Mouse (Mus musculus): ENCODE measurements at regions not wholly inside any gene's neighbourhood (a gene's known extent, or its start where the extent isn't known, plus 50 kb on each side); places are given as distances from the start of the nearest gene placed in this dataset.
A peak's percentile ranks its signal among the peaks of the same experiment; 100 is the strongest.

DNA sequence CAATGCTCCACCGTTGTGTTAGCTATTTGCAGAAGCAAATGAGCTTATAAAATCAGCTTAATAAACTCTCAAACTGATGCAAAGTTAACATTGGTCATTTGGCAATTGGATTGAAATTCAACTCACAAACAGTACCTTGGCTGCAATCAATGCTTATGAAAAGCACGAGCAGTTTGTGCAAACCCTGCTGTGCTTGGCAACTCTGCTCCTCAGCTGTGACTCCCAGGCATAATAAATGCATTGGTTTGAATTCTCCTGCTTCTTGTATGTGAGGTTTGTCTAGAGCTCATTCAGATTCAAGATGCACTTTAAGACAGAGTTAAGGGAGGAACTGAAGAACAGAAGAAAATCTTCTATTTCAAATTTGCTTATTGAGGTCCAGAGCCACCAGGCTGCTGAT is 553.2 kb upstream of the Marcks start:
- H3K27ac ChIP-seq (replicated peaks; ENCODE audit: low read depth, low read length): no peak overlapping the region
- no peaks in the 10 kb centered on the region for H3K27me3 ChIP-seq (ENCODE audit: control insufficient read depth, insufficient read depth, low read length)
- no peaks in the 10 kb centered on the region for H3K9me3 ChIP-seq (replicated peaks; ENCODE audit: control insufficient read depth, low read length)
- ATAC-seq (replicated peaks; ENCODE audit: insufficient number of reproducible peaks, low FRiP score, low TSS enrichment, low read depth): no peak
- no peaks in the 10 kb centered on the region for H3K4me1 ChIP-seq (ENCODE audit: control insufficient read depth, insufficient read depth, low read length)
- DNase-seq (ENCODE audit: low spot score): no peak
- H3K4me2 ChIP-seq (ENCODE audit: low read depth, low read length): no peak overlapping the region
- WGBS: 70% methylated on average over 2 of the region's 2 CpGs
- H3K36me3 ChIP-seq (replicated peaks; ENCODE audit: control insufficient read depth, insufficient read depth, low read depth, low read length): no peaks in the 10 kb centered on the region
- H3K4me3 ChIP-seq (ENCODE audit: low read depth, low read length): no peak overlapping the region
- H3K9ac ChIP-seq (replicated peaks; ENCODE audit: low read length): no peak overlapping the region

DNA sequence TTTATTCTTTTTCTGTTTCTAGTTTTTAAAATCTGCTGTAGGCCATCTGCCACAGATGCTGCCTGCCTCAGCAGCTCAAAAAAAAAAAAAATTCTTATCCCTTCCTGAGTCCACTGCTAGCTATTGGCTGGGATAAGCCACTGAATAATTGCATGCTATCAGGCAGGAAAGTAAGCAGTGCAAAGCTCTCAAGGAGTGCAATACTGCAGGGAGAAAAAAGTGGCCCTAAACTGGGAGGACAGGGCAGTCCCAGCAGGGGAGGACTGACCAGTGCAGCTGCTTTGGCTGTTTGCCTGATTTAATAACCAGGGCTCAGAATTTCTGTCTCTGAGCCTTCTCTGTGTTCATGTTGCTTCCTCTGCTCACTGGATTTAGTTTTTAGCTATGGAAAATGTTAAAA is 544.4 kb upstream of the Marcks start:
- Histone ChIP-seq H3K36me3 (replicated peaks; ENCODE audit: control insufficient read depth, insufficient read depth, low read depth, low read length) (no peaks in the 10 kb centered on the region), H3K27ac (replicated peaks; ENCODE audit: low read depth, low read length) (no peak overlapping the region)

DNA sequence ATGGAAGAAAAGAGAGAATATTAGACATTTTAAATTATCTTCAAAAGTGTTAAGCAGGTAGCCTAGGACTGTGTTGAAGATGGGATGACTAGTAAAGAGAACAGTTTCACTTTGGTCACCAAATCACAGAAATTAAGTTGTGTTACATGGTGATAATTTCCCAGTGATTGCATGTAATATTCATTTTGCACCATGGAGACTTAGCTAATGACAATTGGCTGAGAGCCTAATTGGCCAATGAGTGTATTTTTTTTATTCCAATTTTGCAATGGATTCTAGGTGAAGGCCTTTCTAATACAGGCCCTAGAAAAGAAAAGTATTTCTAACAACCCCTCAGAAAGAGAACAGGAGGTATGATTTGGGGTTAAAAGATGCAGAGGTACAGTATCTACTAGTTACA is 541.9 kb upstream of the Marcks start:
- ATAC-seq (replicated peaks; ENCODE audit: insufficient number of reproducible peaks, low FRiP score, low TSS enrichment, low read depth) (no peak), DNase-seq (ENCODE audit: low spot score) (no peak)
- Histone ChIP-seq H3K27me3 (ENCODE audit: control insufficient read depth, insufficient read depth, low read length) (no peaks in the 10 kb centered on the region), H3K27ac (replicated peaks; ENCODE audit: low read depth, low read length) (no peak overlapping the region), H3K9ac (replicated peaks; ENCODE audit: low read length) (no peak overlapping the region), H3K36me3 (replicated peaks; ENCODE audit: control insufficient read depth, insufficient read depth, low read depth, low read length) (no peaks in the 10 kb centered on the region), H3K4me2 (ENCODE audit: low read depth, low read length) (no peak overlapping the region), H3K4me3 (ENCODE audit: low read depth, low read length) (no peak overlapping the region), H3K9me3 (replicated peaks; ENCODE audit: control insufficient read depth, low read length) (no peaks in the 10 kb centered on the region), H3K4me1 (ENCODE audit: control insufficient read depth, insufficient read depth, low read length) (no peaks in the 10 kb centered on the region)

More for the DNA sequence above, 544.4 kb upstream of the Marcks start:
- no peak for DNase-seq (ENCODE audit: low spot score)
- H3K4me1 ChIP-seq (ENCODE audit: control insufficient read depth, insufficient read depth, low read length): no peaks in the 10 kb centered on the region
- no peak overlapping the region for H3K4me3 ChIP-seq (ENCODE audit: low read depth, low read length)
- no peaks in the 10 kb centered on the region for H3K27me3 ChIP-seq (ENCODE audit: control insufficient read depth, insufficient read depth, low read length)
- no peak for ATAC-seq (replicated peaks; ENCODE audit: insufficient number of reproducible peaks, low FRiP score, low TSS enrichment, low read depth)
- H3K9ac ChIP-seq (replicated peaks; ENCODE audit: low read length): no peak overlapping the region
- no peaks in the 10 kb centered on the region for H3K9me3 ChIP-seq (replicated peaks; ENCODE audit: control insufficient read depth, low read length)
- H3K4me2 ChIP-seq (ENCODE audit: low read depth, low read length): no peak overlapping the region

DNA sequence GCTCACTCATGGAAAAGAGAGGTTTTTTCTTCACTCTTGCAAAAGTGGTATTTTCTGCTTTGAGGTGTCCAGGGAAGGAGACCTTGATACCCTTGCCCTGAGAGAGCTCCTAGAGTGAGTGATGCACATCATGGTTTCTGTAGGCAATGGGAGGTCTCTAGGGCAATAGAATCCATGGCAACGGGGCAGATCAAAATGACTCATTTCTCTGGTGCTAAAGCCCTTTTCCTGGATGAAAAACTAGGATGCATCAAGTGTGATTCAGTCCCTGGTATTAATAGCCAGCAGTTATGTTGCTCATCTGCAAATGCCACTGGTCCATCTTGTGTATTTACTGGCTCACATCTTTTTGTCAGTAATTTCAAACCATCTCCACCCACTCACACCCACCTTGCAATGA is 539.1 kb upstream of the Marcks start:
- no peak for DNase-seq (ENCODE audit: low spot score)
- Histone ChIP-seq H3K36me3 (replicated peaks; ENCODE audit: control insufficient read depth, insufficient read depth, low read depth, low read length) (no peaks in the 10 kb centered on the region), H3K9ac (replicated peaks; ENCODE audit: low read length) (no peak overlapping the region), H3K27me3 (ENCODE audit: control insufficient read depth, insufficient read depth, low read length) (no peaks in the 10 kb centered on the region), H3K4me1 (ENCODE audit: control insufficient read depth, insufficient read depth, low read length) (no peaks in the 10 kb centered on the region), H3K4me2 (ENCODE audit: low read depth, low read length) (no peak overlapping the region), H3K4me3 (ENCODE audit: low read depth, low read length) (no peak overlapping the region), H3K9me3 (replicated peaks; ENCODE audit: control insufficient read depth, low read length) (no peaks in the 10 kb centered on the region), H3K27ac (replicated peaks; ENCODE audit: low read depth, low read length) (no peak overlapping the region)
- 90% methylated on average over 1 of the region's 1 CpGs for WGBS
- no peak for ATAC-seq (replicated peaks; ENCODE audit: insufficient number of reproducible peaks, low FRiP score, low TSS enrichment, low read depth)

DNA sequence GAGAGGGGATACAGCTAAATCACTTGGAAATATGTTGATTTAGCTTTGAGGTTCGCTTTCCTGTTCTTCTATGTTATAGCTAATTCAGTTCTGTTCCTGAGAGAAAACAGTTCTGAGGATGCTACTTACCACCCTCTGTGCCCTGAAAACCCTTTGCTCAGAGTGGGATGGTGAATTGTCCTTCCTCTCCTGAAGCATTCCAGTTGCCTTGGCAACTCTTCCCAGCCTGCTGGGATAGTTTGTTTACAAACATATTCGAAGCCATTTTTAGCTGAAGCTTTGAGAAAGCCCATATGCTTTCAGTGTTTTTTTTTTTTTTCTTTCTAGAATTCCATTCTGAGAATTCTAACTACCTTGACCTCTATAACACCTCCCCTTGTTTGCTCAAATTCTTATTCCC is 530.1 kb upstream of the Marcks start:
- WGBS: 48% methylated on average over 2 of the region's 2 CpGs
- Histone ChIP-seq H3K36me3 (replicated peaks; ENCODE audit: control insufficient read depth, insufficient read depth, low read depth, low read length) (no peaks in the 10 kb centered on the region), H3K27ac (replicated peaks; ENCODE audit: low read depth, low read length) (no peak overlapping the region), H3K4me3 (ENCODE audit: low read depth, low read length) (no peak overlapping the region), H3K4me2 (ENCODE audit: low read depth, low read length) (no peak overlapping the region), H3K9ac (replicated peaks; ENCODE audit: low read length) (no peak overlapping the region), H3K9me3 (replicated peaks; ENCODE audit: control insufficient read depth, low read length) (no peaks in the 10 kb centered on the region), H3K27me3 (ENCODE audit: control insufficient read depth, insufficient read depth, low read length) (no peaks in the 10 kb centered on the region), H3K4me1 (ENCODE audit: control insufficient read depth, insufficient read depth, low read length) (no peaks in the 10 kb centered on the region)
- ATAC-seq (replicated peaks; ENCODE audit: insufficient number of reproducible peaks, low FRiP score, low TSS enrichment, low read depth) (no peak), DNase-seq (ENCODE audit: low spot score) (no peak)

DNA sequence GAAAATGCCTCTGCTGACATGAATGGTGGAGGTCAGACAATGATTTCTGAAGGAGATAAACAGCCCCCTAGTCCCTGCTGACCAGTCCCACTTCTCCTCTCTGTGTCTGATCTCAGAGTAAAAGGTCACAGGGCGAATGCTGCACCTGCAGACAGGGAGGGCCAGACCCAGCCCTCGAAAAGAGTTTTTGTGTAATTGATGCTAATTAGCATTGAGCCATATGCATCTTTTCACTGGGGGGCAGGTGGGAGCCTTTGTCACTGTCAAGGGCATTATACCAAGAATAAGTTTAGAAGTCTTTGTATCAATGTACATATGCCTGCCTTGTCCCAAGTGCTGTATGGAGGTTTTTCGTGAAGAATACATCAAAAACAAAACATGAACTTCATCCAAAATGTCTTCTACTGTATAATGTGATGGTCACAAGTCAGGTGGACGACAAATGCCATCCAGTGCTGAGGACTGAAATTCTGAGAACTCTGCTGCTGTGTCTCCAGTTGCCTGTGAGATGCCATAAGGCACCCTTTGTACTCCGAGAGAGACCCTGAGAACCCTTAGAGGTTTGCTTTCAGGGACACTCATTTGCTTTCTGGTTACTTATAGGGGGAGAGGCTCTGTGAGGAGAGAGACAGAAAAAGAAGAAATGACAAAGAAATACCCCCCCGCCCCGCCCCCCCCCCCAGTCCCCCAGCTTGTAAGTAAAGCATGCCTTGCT is 528.5 kb upstream of the Marcks start:
- no peaks in the 10 kb centered on the region for H3K36me3 ChIP-seq (replicated peaks; ENCODE audit: control insufficient read depth, insufficient read depth, low read depth, low read length)
- no peak overlapping the region for H3K4me3 ChIP-seq (ENCODE audit: low read depth, low read length)
- no peaks in the 10 kb centered on the region for H3K9me3 ChIP-seq (replicated peaks; ENCODE audit: control insufficient read depth, low read length)
- ATAC-seq (replicated peaks; ENCODE audit: insufficient number of reproducible peaks, low FRiP score, low TSS enrichment, low read depth) (peak; percentile 72; the same call in 1 of the 2 replicates), DNase-seq (ENCODE audit: low spot score) (no peak)
- H3K4me2 ChIP-seq (ENCODE audit: low read depth, low read length): no peak overlapping the region
- no peaks in the 10 kb centered on the region for H3K4me1 ChIP-seq (ENCODE audit: control insufficient read depth, insufficient read depth, low read length)
- no peaks in the 10 kb centered on the region for H3K27me3 ChIP-seq (ENCODE audit: control insufficient read depth, insufficient read depth, low read length)
- WGBS: 47% methylated on average over 7 of the region's 7 CpGs
- H3K27ac ChIP-seq (replicated peaks; ENCODE audit: low read depth, low read length): no peak overlapping the region
- no peak overlapping the region for H3K9ac ChIP-seq (replicated peaks; ENCODE audit: low read length)

DNA sequence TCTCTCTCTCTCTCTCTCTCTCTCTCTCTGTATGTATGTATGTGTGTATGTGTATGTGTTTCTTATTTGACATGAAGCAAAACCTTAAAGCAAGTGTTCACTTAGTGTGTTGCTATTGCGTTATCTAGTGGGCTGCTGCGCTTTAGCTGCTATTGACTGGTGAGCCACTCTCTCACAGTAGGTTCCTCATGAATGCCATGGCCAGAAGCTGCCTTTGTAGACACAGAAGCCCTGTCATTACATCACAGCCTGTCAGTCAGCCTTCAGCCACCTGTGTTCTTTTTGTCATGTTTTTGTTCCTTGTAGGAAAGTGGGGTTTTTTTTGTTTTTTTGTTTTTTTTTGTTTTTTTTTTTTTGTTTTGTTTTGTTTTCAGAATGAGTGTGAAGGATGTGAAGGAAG is 527.8 kb upstream of the Marcks start:
- Histone ChIP-seq H3K27ac (replicated peaks; ENCODE audit: low read depth, low read length) (no peak overlapping the region), H3K4me1 (ENCODE audit: control insufficient read depth, insufficient read depth, low read length) (no peaks in the 10 kb centered on the region), H3K27me3 (ENCODE audit: control insufficient read depth, insufficient read depth, low read length) (no peaks in the 10 kb centered on the region), H3K4me3 (ENCODE audit: low read depth, low read length) (no peak overlapping the region), H3K4me2 (ENCODE audit: low read depth, low read length) (no peak overlapping the region), H3K9ac (replicated peaks; ENCODE audit: low read length) (no peak overlapping the region), H3K9me3 (replicated peaks; ENCODE audit: control insufficient read depth, low read length) (no peaks in the 10 kb centered on the region), H3K36me3 (replicated peaks; ENCODE audit: control insufficient read depth, insufficient read depth, low read depth, low read length) (no peaks in the 10 kb centered on the region)
- DNase-seq (ENCODE audit: low spot score): no peak
- ATAC-seq (replicated peaks; ENCODE audit: insufficient number of reproducible peaks, low FRiP score, low TSS enrichment, low read depth): no peak
- WGBS: 77% methylated on average over 2 of the region's 2 CpGs

DNA sequence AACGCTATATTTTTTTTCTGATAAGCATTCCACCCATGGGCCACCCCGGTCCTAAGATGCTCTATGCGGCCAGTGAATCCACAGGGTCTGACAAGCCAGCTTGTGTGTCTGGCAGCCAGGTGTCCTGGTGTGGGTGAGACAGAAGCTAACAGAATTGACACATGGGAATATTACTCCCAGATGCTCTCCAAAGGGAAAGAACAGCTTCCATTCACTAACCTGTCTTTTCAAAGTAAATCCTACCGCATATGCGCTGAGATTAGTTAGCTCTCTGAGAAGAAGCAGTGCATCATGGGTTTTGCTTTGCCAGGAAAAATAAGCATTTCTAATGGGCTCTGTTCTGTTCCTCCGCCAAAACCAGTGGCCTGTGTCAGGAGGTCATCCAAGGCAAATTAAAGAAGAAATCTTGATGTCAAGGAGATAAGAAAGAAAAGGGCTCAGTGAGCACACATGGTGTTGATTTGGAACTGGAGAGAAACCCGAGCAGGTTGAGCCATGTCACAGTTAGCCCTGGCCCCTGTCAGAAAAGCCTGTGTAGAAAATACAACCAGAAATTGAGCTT is 498.4 kb upstream of the Marcks start:
- Histone ChIP-seq H3K27ac (replicated peaks; ENCODE audit: low read depth, low read length) (no peak overlapping the region; the same call in none of the 2 replicates), H3K27me3 (ENCODE audit: control insufficient read depth, insufficient read depth, low read length) (no peaks in the 10 kb centered on the region), H3K4me1 (ENCODE audit: control insufficient read depth, insufficient read depth, low read length) (no peaks in the 10 kb centered on the region), H3K9me3 (replicated peaks; ENCODE audit: control insufficient read depth, low read length) (no peaks in the 10 kb centered on the region), H3K4me3 (ENCODE audit: low read depth, low read length) (no peak overlapping the region), H3K36me3 (replicated peaks; ENCODE audit: control insufficient read depth, insufficient read depth, low read depth, low read length) (no peaks in the 10 kb centered on the region), H3K9ac (replicated peaks; ENCODE audit: low read length) (no peak overlapping the region), H3K4me2 (ENCODE audit: low read depth, low read length) (no peak overlapping the region)
- DNase-seq (ENCODE audit: low spot score) (peak; percentile 92), ATAC-seq (replicated peaks; ENCODE audit: insufficient number of reproducible peaks, low FRiP score, low TSS enrichment, low read depth) (peak; percentile 84)
- WGBS: 23% methylated on average over 7 of the region's 7 CpGs
